Mouse (Mus musculus) MEL (cell line): ENCODE measurements at regions not wholly inside any gene's neighbourhood (a gene's known extent, or its start where the extent isn't known, plus 50 kb on each side); places are given as distances from the start of the nearest gene placed in this dataset.

ENCODE experiments used
- CHD2 ChIP-seq: IDR thresholded peaks from 2 replicates; pipeline ENCODE4 v1.6.1; 2011; ENCODE audit warnings: low read length, improper control_type of control experiment
- CTCF ChIP-seq, 3 experiments: IDR thresholded peaks in 2 of 3; conservative IDR thresholded peaks in 1 of 3; 2 replicates each; pipeline ENCODE4 v1.5.1; 2011 to 2012; ENCODE audit warnings: low read length in 3 of 3, low read depth in 2 of 3, mild to moderate bottlenecking in 2 of 3, improper control_type of control experiment in 1 of 3, inconsistent platforms in 1 of 3, mixed read lengths in 1 of 3, moderate library complexity in 1 of 3; ENCODE audit not compliant: control insufficient read depth in 1 of 3, insufficient read depth in 1 of 3, poor library complexity in 1 of 3, severe bottlenecking in 1 of 3
- EP300 ChIP-seq, 2 experiments: IDR thresholded peaks; 2 replicates each; pipeline ENCODE4 v1.6.1; 2011; ENCODE audit warnings: improper control_type of control experiment in 2 of 2, low read length in 2 of 2, low read depth in 1 of 2, mild to moderate bottlenecking in 1 of 2
- MXI1 ChIP-seq: IDR thresholded peaks from 2 replicates; pipeline ENCODE4 v1.6.1; 2011; ENCODE audit warnings: mild to moderate bottlenecking, low read depth, low read length, improper control_type of control experiment
- POLR2AphosphoS5 ChIP-seq: IDR thresholded peaks from 2 replicates; pipeline ENCODE4 v1.6.1; 2012; ENCODE audit warnings: low read depth, borderline replicate concordance, mild to moderate bottlenecking, inconsistent platforms, low read length, moderate library complexity, mixed read lengths
- RCOR1 ChIP-seq: IDR thresholded peaks from 2 replicates; pipeline ENCODE4 v1.6.1; 2012; ENCODE audit warnings: low read depth, mild to moderate bottlenecking, inconsistent platforms, low read length, improper control_type of control experiment
- SMC3 ChIP-seq: IDR thresholded peaks from 2 replicates; pipeline ENCODE4 v1.6.1; 2011; ENCODE audit warnings: low read depth, low read length, improper control_type of control experiment

- TF ChIP-seq CHD2 (no peak), POLR2AphosphoS5 (no peak), MXI1 (no peak), SMC3 (no peak), RCOR1 (no peak), CTCF (IDR thresholded peaks at IDR 0.05 in 2 of 3, conservative IDR thresholded peaks at IDR 0.05 in 1 of 3; ENCODE audit: control insufficient read depth in 1 of 3, insufficient read depth in 1 of 3, low read depth in 2 of 3, low read length in 3 of 3, poor library complexity in 1 of 3, severe bottlenecking in 1 of 3) (no peak), EP300 (IDR thresholded peaks at IDR 0.05; ENCODE audit: low read depth in 1 of 2, low read length in 2 of 2) (no peak)
Observed at GRCm38 (mm10) chr14:76816666-76817065, 219.9 kb upstream of the Ccdc122 start.
